Mouse (Mus musculus): ENCODE data around the gene Hoxb13. TPM values are rescaled to one million over a fixed set of nuclear protein-coding genes. Genes with fewer than 3 reads are reported as not detected.

Gene Hoxb13
- polyA plus RNA-seq, 1 experiment from 2014 or later, result not detected

- Histone ChIP-seq H3K4me2 (replicated peaks; ENCODE audit: low read depth, low read length) (no peak overlapping the region), H3K36me3 (ENCODE audit: control insufficient read depth, insufficient read depth, low read length) (no peaks in the 10 kb centered on the region), H3K4me3 (ENCODE audit: low read depth, low read length) (no peak overlapping the region), H3K9me3 (ENCODE audit: control insufficient read depth, low read depth, low read length) (peaks cover 5% of the 10 kb centered on the region), H3K4me1 (ENCODE audit: control insufficient read depth, insufficient read depth, low read length) (no peaks in the 10 kb centered on the region), H3K27me3 (ENCODE audit: control insufficient read depth, insufficient read depth, low read length) (peaks cover 80% of the 10 kb centered on the region), H3K9ac (replicated peaks; ENCODE audit: low read depth, low read length) (no peak overlapping the region), H3K27ac (ENCODE audit: low read length) (no peak overlapping the region)
- no peak for ATAC-seq (ENCODE audit: insufficient number of reproducible peaks, insufficient read depth, low FRiP score, low read depth)
- 2% methylated on average over 6 of the region's 6 CpGs for WGBS
These were observed 15.1 kb upstream of the Hoxb13 start for GRCm38 (mm10) chr11:96178911-96179503.

- Histone ChIP-seq H3K4me2 (replicated peaks; ENCODE audit: low read depth, low read length) (no peak overlapping the region), H3K9ac (replicated peaks; ENCODE audit: low read depth, low read length) (no peak overlapping the region), H3K4me3 (ENCODE audit: low read depth, low read length) (no peak overlapping the region), H3K36me3 (ENCODE audit: control insufficient read depth, insufficient read depth, low read length) (no peaks in the 10 kb centered on the region), H3K4me1 (ENCODE audit: control insufficient read depth, insufficient read depth, low read length) (no peaks in the 10 kb centered on the region), H3K27me3 (ENCODE audit: control insufficient read depth, insufficient read depth, low read length) (peaks cover 81% of the 10 kb centered on the region), H3K9me3 (ENCODE audit: control insufficient read depth, low read depth, low read length) (peaks cover 5% of the 10 kb centered on the region), H3K27ac (ENCODE audit: low read length) (no peak overlapping the region)
- no peak for ATAC-seq (ENCODE audit: insufficient number of reproducible peaks, insufficient read depth, low FRiP score, low read depth)
- 23% methylated on average over 4 of the region's 4 CpGs for WGBS
These were observed 13.1 kb upstream of the Hoxb13 start for GRCm38 (mm10) chr11:96181061-96181460.

DNA sequence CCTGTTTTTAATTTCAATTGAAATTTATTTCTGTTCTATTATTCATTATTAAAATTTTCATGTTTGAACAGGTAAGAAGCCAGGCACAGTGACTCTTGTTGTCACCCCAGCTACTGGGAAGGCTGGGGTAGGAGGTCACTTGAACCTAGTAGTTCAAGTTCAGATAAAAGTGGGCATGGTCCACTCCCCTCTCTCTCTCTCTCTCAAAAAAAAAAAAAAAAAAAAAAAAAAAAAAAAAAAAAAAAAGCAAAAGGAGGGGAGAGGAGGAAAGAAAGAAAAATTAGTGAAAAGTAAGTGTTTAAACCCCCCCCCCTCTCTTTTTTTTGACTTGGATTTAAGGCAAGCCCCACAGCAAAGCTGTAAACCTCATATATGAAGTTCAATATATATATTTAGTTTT lies 9.9 kb upstream of the Hoxb13 start:
- Histone ChIP-seq H3K9me3 (ENCODE audit: control insufficient read depth, low read depth, low read length) (peaks cover 5% of the 10 kb centered on the region), H3K4me3 (ENCODE audit: low read depth, low read length) (no peak overlapping the region), H3K4me1 (ENCODE audit: control insufficient read depth, insufficient read depth, low read length) (no peaks in the 10 kb centered on the region), H3K4me2 (replicated peaks; ENCODE audit: low read depth, low read length) (no peak overlapping the region), H3K27me3 (ENCODE audit: control insufficient read depth, insufficient read depth, low read length) (peaks cover 89% of the 10 kb centered on the region), H3K27ac (ENCODE audit: low read length) (no peak overlapping the region), H3K36me3 (ENCODE audit: control insufficient read depth, insufficient read depth, low read length) (no peaks in the 10 kb centered on the region), H3K9ac (replicated peaks; ENCODE audit: low read depth, low read length) (no peak overlapping the region)
- no peak for ATAC-seq (ENCODE audit: insufficient number of reproducible peaks, insufficient read depth, low FRiP score, low read depth)

- H3K9me3 ChIP-seq (ENCODE audit: control insufficient read depth, low read depth, low read length), result peaks cover 5% of the 10 kb centered on the region
- H3K27me3 ChIP-seq (ENCODE audit: control insufficient read depth, insufficient read depth, low read length), result peaks cover 88% of the 10 kb centered on the region
- ATAC-seq (ENCODE audit: insufficient number of reproducible peaks, insufficient read depth, low FRiP score, low read depth), result no peak
- no peak overlapping the region for H3K4me2 ChIP-seq (replicated peaks; ENCODE audit: low read depth, low read length)
- H3K4me1 ChIP-seq (ENCODE audit: control insufficient read depth, insufficient read depth, low read length), result no peaks in the 10 kb centered on the region
- no peak overlapping the region for H3K4me3 ChIP-seq (ENCODE audit: low read depth, low read length)
- no peak overlapping the region for H3K27ac ChIP-seq (ENCODE audit: low read length)
- H3K9ac ChIP-seq (replicated peaks; ENCODE audit: low read depth, low read length), result no peak overlapping the region
- H3K36me3 ChIP-seq (ENCODE audit: control insufficient read depth, insufficient read depth, low read length), result no peaks in the 10 kb centered on the region
- 24% methylated on average over 4 of the region's 4 CpGs for WGBS
These were observed 6.8 kb upstream of the Hoxb13 start for GRCm38 (mm10) chr11:96187321-96187720.

DNA sequence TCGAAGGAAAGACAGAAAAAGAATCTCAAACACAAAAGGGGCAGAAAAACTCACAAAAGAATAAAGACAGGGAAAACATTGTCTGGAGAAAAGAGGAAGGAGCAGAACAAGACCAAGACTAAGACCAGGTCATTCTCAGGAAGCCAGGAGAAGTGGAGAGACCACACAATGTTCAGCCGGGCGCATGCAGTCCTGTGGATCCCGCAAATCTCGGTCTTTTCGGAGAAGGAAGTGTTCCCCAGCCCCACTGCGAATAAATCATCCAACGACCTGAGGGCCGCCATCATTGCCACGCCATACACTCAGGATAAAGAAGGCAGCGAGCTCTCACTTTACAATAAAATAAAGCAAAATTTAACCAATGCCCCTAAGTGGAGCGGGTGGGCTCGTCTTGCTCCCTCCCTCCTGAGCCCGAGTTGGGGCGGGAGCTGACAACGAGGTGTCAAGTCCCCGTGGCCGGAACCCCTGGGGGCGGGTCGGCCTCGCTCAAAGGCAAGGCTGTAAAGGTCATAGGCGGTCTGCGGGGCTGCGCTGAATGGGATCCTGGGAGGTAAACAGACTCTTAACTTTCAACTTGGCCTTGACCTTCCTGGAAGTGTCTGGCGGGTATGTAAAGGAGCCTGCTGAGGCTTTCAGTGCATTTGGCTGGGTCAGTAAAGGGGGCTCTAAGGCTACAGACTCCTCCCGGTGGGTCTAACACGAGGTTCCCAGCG lies 4.2 kb upstream of the Hoxb13 start:
- no peak for ATAC-seq (ENCODE audit: insufficient number of reproducible peaks, insufficient read depth, low FRiP score, low read depth)
- H3K9me3 ChIP-seq (ENCODE audit: control insufficient read depth, low read depth, low read length), result no peaks in the 10 kb centered on the region
- WGBS, result 1% methylated on average over 28 of the region's 28 CpGs

GRCm38 (mm10) chr11:96191132-96191531 lies 3.0 kb upstream of the Hoxb13 start:
- Histone ChIP-seq H3K4me2 (replicated peaks; ENCODE audit: low read depth, low read length) (no peak overlapping the region), H3K27me3 (ENCODE audit: control insufficient read depth, insufficient read depth, low read length) (peaks cover 88% of the 10 kb centered on the region), H3K9ac (replicated peaks; ENCODE audit: low read depth, low read length) (no peak overlapping the region), H3K36me3 (ENCODE audit: control insufficient read depth, insufficient read depth, low read length) (no peaks in the 10 kb centered on the region), H3K4me3 (ENCODE audit: low read depth, low read length) (no peak overlapping the region), H3K9me3 (ENCODE audit: control insufficient read depth, low read depth, low read length) (no peaks in the 10 kb centered on the region), H3K4me1 (ENCODE audit: control insufficient read depth, insufficient read depth, low read length) (peaks cover 6% of the 10 kb centered on the region; the same call in 1 of the 2 replicates), H3K27ac (ENCODE audit: low read length) (no peak overlapping the region)
- no peak for ATAC-seq (ENCODE audit: insufficient number of reproducible peaks, insufficient read depth, low FRiP score, low read depth)
- WGBS, result 7% methylated on average over 5 of the region's 5 CpGs

More for the DNA sequence above, 4.2 kb upstream of the Hoxb13 start:
- H3K36me3 ChIP-seq (ENCODE audit: control insufficient read depth, insufficient read depth, low read length), result no peaks in the 10 kb centered on the region
- no peak overlapping the region for H3K27ac ChIP-seq (ENCODE audit: low read length)
- peaks cover 6% of the 10 kb centered on the region; the same call in 1 of the 2 replicates for H3K4me1 ChIP-seq (ENCODE audit: control insufficient read depth, insufficient read depth, low read length)
- no peak overlapping the region for H3K4me2 ChIP-seq (replicated peaks; ENCODE audit: low read depth, low read length)
- H3K9ac ChIP-seq (replicated peaks; ENCODE audit: low read depth, low read length), result no peak overlapping the region
- peaks cover 89% of the 10 kb centered on the region for H3K27me3 ChIP-seq (ENCODE audit: control insufficient read depth, insufficient read depth, low read length)
- no peak overlapping the region for H3K4me3 ChIP-seq (ENCODE audit: low read depth, low read length)

GRCm38 (mm10) chr11:96194401-96194710 lies 240 bp downstream of the Hoxb13 start:
- no peak for ATAC-seq (ENCODE audit: insufficient number of reproducible peaks, insufficient read depth, low FRiP score, low read depth)
- 1% methylated on average over 10 of the region's 10 CpGs for WGBS
- H3K36me3 ChIP-seq (ENCODE audit: control insufficient read depth, insufficient read depth, low read length), result no peaks in the 10 kb centered on the region
- H3K4me1 ChIP-seq (ENCODE audit: control insufficient read depth, insufficient read depth, low read length), result peaks cover 6% of the 10 kb centered on the region; the same call in 1 of the 2 replicates
- H3K27ac ChIP-seq (ENCODE audit: low read length), result no peak overlapping the region
- H3K4me3 ChIP-seq (ENCODE audit: low read depth, low read length), result 0 out of 2 replicates have a peak overlapping the region, but pooled peaks have one; percentile 5
- H3K27me3 ChIP-seq (ENCODE audit: control insufficient read depth, insufficient read depth, low read length), result peaks cover 89% of the 10 kb centered on the region
- no peak overlapping the region for H3K9ac ChIP-seq (replicated peaks; ENCODE audit: low read depth, low read length)
- H3K9me3 ChIP-seq (ENCODE audit: control insufficient read depth, low read depth, low read length), result no peaks in the 10 kb centered on the region
- H3K4me2 ChIP-seq (replicated peaks; ENCODE audit: low read depth, low read length), result 0 out of 2 replicates have a peak overlapping the region, but pooled peaks have one; percentile 6

DNA sequence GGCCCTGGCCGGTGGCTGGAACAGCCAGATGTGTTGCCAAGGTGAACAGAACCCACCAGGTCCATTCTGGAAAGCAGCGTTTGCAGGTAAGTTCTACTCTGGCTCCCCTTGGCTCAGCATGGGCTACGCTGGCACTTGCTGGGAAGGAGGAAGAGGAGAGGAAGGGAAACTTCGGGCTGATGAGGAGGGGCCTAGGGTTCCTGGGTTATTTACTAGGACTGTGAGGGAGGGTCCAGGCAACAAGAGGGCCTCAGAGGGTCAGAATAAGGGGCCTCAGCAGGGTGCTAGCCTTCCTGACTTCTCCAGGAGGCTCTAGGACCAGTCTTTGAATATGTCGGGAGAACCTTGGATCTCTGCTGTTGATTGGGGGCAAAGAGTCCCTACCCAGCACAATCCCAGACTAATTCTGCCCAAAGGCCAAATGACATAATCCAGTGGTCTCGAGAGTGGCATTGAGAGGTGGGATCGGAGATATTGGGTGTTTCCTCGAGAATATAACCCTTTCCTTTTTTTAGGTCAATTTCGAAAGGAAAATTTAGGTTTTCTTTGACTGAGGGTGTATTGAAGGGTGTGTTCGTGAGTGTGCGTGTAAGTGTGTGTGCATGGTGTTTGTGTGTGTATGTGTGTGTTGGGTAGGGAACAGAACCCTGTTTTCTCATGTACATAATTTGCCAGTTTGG lies 985 bp downstream of the Hoxb13 start:
- no peak for ATAC-seq (ENCODE audit: insufficient number of reproducible peaks, insufficient read depth, low FRiP score, low read depth)
- H3K27ac ChIP-seq (ENCODE audit: low read length), result no peak overlapping the region
- H3K9ac ChIP-seq (replicated peaks; ENCODE audit: low read depth, low read length), result no peak overlapping the region
- WGBS, result 9% methylated on average over 11 of the region's 11 CpGs
- peaks cover 6% of the 10 kb centered on the region; the same call in 1 of the 2 replicates for H3K4me1 ChIP-seq (ENCODE audit: control insufficient read depth, insufficient read depth, low read length)
- H3K9me3 ChIP-seq (ENCODE audit: control insufficient read depth, low read depth, low read length), result no peaks in the 10 kb centered on the region
- H3K4me3 ChIP-seq (ENCODE audit: low read depth, low read length), result no peak overlapping the region
- peaks cover 91% of the 10 kb centered on the region for H3K27me3 ChIP-seq (ENCODE audit: control insufficient read depth, insufficient read depth, low read length)
- H3K4me2 ChIP-seq (replicated peaks; ENCODE audit: low read depth, low read length), result no peak overlapping the region
- H3K36me3 ChIP-seq (ENCODE audit: control insufficient read depth, insufficient read depth, low read length), result no peaks in the 10 kb centered on the region

All from stomach, embryonic 14.5 days (tissue).